Mouse (Mus musculus) forebrain, embryonic 15.5 days (tissue): ENCODE results near the gene Tex52. TPM values are rescaled to one million over a fixed set of nuclear protein-coding genes. Genes with fewer than 3 reads are reported as not detected.
A peak's percentile ranks its signal among the peaks of the same experiment; 100 is the strongest.

Experiments
- ATAC-seq: fragments of 200-750 bp; cut with Nextera tagmentation; replicated peaks from 2 replicates; pipeline ENCODE4 v1.8.0; 2017; ENCODE audit warnings: mild to moderate bottlenecking, moderate TSS enrichment, moderate library complexity
- H3K27ac ChIP-seq: fragments of 300-500 bp; sonication (generic); replicated peaks from 2 replicates; pipeline ENCODE4 v1.5.1; 2015; ENCODE audit warnings: mild to moderate bottlenecking, inconsistent platforms
- H3K27me3 ChIP-seq: fragments of 300-500 bp; sonication (generic); 2 replicates; pipeline ENCODE4 v1.6.1; 2015; ENCODE audit warnings: inconsistent platforms
- H3K36me3 ChIP-seq: fragments of 300-500 bp; sonication (generic); 2 replicates; pipeline ENCODE4 v1.6.1; 2015; ENCODE audit warnings: mild to moderate bottlenecking, inconsistent platforms
- H3K4me1 ChIP-seq: fragments of 300-500 bp; sonication (generic); 2 replicates; pipeline ENCODE4 v1.6.1; 2015; ENCODE audit warnings: inconsistent platforms
- H3K4me2 ChIP-seq: fragments of 300-500 bp; sonication (generic); replicated peaks from 2 replicates; pipeline ENCODE4 v1.6.1; 2015; ENCODE audit warnings: mild to moderate bottlenecking, inconsistent platforms
- H3K4me3 ChIP-seq: fragments of 300-500 bp; sonication (generic); 2 replicates; pipeline ENCODE4 v1.5.1; 2015; ENCODE audit warnings: mild to moderate bottlenecking, inconsistent platforms
- H3K9ac ChIP-seq: fragments of 300-500 bp; sonication (generic); replicated peaks from 2 replicates; pipeline ENCODE4 v1.6.1; 2015; ENCODE audit warnings: mild to moderate bottlenecking, inconsistent platforms
- H3K9me3 ChIP-seq: fragments of 300-500 bp; sonication (generic); 2 replicates; pipeline ENCODE4 v1.6.1; 2016; ENCODE audit warnings: inconsistent platforms
- WGBS: fragments of 180-500 bp; shearing (Covaris S2); methylation state at CpG from one replicate; pipeline ENCODE4 v1.1.7; 2015; ENCODE audit warnings: mixed read lengths; 5-methylcytosine and 5-hydroxymethylcytosine counted together
- polyA plus RNA-seq: library from polyadenylated mRNA; unstranded; fragments of >200 nt; fragmentation: Nextera tagmentation; extraction: Ambion mirVana; gene quantifications from 2 replicates; pipeline ENCODE4 v1.2.1, GENCODE M21; 2015

Gene Tex52
- polyA plus RNA-seq, 1 experiment from 2014 or later = 0.43 TPM

GRCm38 (mm10) chr6:128421036-128421435 lies 45.8 kb downstream of the Tex52 start:
- Histone ChIP-seq H3K27me3 (no peaks in the 10 kb centered on the region), H3K4me2 (no peak overlapping the region), H3K27ac (no peak overlapping the region), H3K9ac (no peak overlapping the region), H3K4me3 (no peak overlapping the region), H3K4me1 (peaks cover 7% of the 10 kb centered on the region), H3K9me3 (no peaks in the 10 kb centered on the region), H3K36me3 (no peaks in the 10 kb centered on the region)
- 94% methylated on average over 2 of the region's 2 CpGs for WGBS
- no peak for ATAC-seq

- WGBS = 93% methylated on average over 3 of the region's 3 CpGs
- no peak overlapping the region for H3K4me3 ChIP-seq
- no peak overlapping the region for H3K9ac ChIP-seq
- no peak for ATAC-seq
- H3K4me1 ChIP-seq = peaks cover 7% of the 10 kb centered on the region
- H3K4me2 ChIP-seq = no peak overlapping the region
- no peaks in the 10 kb centered on the region for H3K27me3 ChIP-seq
- no peaks in the 10 kb centered on the region for H3K36me3 ChIP-seq
- no peak overlapping the region for H3K27ac ChIP-seq
- H3K9me3 ChIP-seq = no peaks in the 10 kb centered on the region
These were observed 46.2 kb downstream of the Tex52 start for GRCm38 (mm10) chr6:128421480-128421879.

- peak overlapping the region; percentile 67 for H3K4me2 ChIP-seq
- H3K27me3 ChIP-seq = no peaks in the 10 kb centered on the region
- peaks cover 7% of the 10 kb centered on the region for H3K4me1 ChIP-seq
- peak overlapping the region; percentile 63 for H3K4me3 ChIP-seq
- H3K9ac ChIP-seq = peak overlapping the region; percentile 72
- peak overlapping the region; percentile 96 for H3K27ac ChIP-seq
- WGBS = 49% methylated on average over 16 of the region's 16 CpGs
- peak; percentile 44 for ATAC-seq
- H3K36me3 ChIP-seq = peaks cover 8% of the 10 kb centered on the region
- H3K9me3 ChIP-seq = no peaks in the 10 kb centered on the region
These were observed 48.4 kb downstream of the Tex52 start for GRCm38 (mm10) chr6:128423496-128424268.

GRCm38 (mm10) chr6:128424269-128425019 lies 49.2 kb downstream of the Tex52 start, which contains the start of gene Itfg2:
Gene Itfg2, minus strand, starts transcription at chr6:128424931.
- Histone ChIP-seq H3K27me3 (no peaks in the 10 kb centered on the region), H3K4me3 (peak within 1 kb of the TSS; percentile 63), H3K36me3 (peaks cover 15% of the 10 kb centered on the region), H3K9me3 (no peaks in the 10 kb centered on the region), H3K27ac (peak within 1 kb of the TSS; percentile 96), H3K9ac (peak within 1 kb of the TSS; percentile 72), H3K4me2 (peak within 1 kb of the TSS; percentile 67), H3K4me1 (peaks cover 7% of the 10 kb centered on the region)
- under 1% methylated on average over 42 of the region's 42 CpGs for WGBS
- ATAC-seq = peak; percentile 95

GRCm38 (mm10) chr6:128425046-128425445 lies 49.8 kb downstream of the Tex52 start:
- Histone ChIP-seq H3K36me3 (peaks cover 21% of the 10 kb centered on the region), H3K4me3 (peak overlapping the region; percentile 63), H3K4me1 (peaks cover 7% of the 10 kb centered on the region), H3K9ac (peak overlapping the region; percentile 72), H3K27me3 (no peaks in the 10 kb centered on the region), H3K27ac (peak overlapping the region; percentile 96), H3K9me3 (no peaks in the 10 kb centered on the region), H3K4me2 (peak overlapping the region; percentile 67)
- peak; percentile 2; the same call in 1 of the 2 replicates for ATAC-seq
- WGBS = 19% methylated on average over 9 of the region's 9 CpGs

- Histone ChIP-seq H3K9me3 (no peaks in the 10 kb centered on the region), H3K4me1 (peaks cover 7% of the 10 kb centered on the region), H3K36me3 (peaks cover 44% of the 10 kb centered on the region), H3K27ac (no peak overlapping the region), H3K9ac (no peak overlapping the region), H3K4me3 (no peak overlapping the region), H3K27me3 (no peaks in the 10 kb centered on the region), H3K4me2 (no peak overlapping the region)
- 92% methylated on average over 5 of the region's 5 CpGs for WGBS
- no peak for ATAC-seq
These were observed 52.3 kb downstream of the Tex52 start for GRCm38 (mm10) chr6:128427571-128427970.

- Histone ChIP-seq H3K36me3 (peaks cover 61% of the 10 kb centered on the region), H3K27ac (no peak overlapping the region), H3K4me3 (no peak overlapping the region), H3K27me3 (no peaks in the 10 kb centered on the region), H3K4me2 (no peak overlapping the region), H3K9ac (no peak overlapping the region), H3K4me1 (peaks cover 4% of the 10 kb centered on the region), H3K9me3 (no peaks in the 10 kb centered on the region)
- ATAC-seq = no peak
- 100% methylated on average over 2 of the region's 2 CpGs for WGBS
These were observed 54.0 kb downstream of the Tex52 start for GRCm38 (mm10) chr6:128429300-128429699.

- Histone ChIP-seq H3K9ac (no peak overlapping the region), H3K9me3 (no peaks in the 10 kb centered on the region), H3K27ac (no peak overlapping the region), H3K4me2 (no peak overlapping the region), H3K4me3 (no peak overlapping the region), H3K36me3 (peaks cover 67% of the 10 kb centered on the region), H3K4me1 (peaks cover 4% of the 10 kb centered on the region), H3K27me3 (no peaks in the 10 kb centered on the region)
- ATAC-seq = no peak
- 96% methylated on average over 6 of the region's 6 CpGs for WGBS
These were observed 54.6 kb downstream of the Tex52 start for GRCm38 (mm10) chr6:128429826-128430225.

GRCm38 (mm10) chr6:128432356-128432915 lies 57.2 kb downstream of the Tex52 start:
- ATAC-seq = no peak
- Histone ChIP-seq H3K36me3 (peaks cover 78% of the 10 kb centered on the region), H3K4me2 (no peak overlapping the region), H3K27me3 (no peaks in the 10 kb centered on the region), H3K4me3 (no peak overlapping the region), H3K27ac (no peak overlapping the region), H3K4me1 (peaks cover 12% of the 10 kb centered on the region), H3K9me3 (no peaks in the 10 kb centered on the region), H3K9ac (no peak overlapping the region)
- 67% methylated on average over 13 of the region's 13 CpGs for WGBS

- no peak for ATAC-seq
- no peak overlapping the region for H3K4me2 ChIP-seq
- no peak overlapping the region for H3K4me3 ChIP-seq
- H3K9ac ChIP-seq = no peak overlapping the region
- no peak overlapping the region for H3K27ac ChIP-seq
- no peaks in the 10 kb centered on the region for H3K9me3 ChIP-seq
- WGBS = 94% methylated on average over 13 of the region's 13 CpGs
- H3K27me3 ChIP-seq = no peaks in the 10 kb centered on the region
- H3K4me1 ChIP-seq = peaks cover 12% of the 10 kb centered on the region
- peaks cover 72% of the 10 kb centered on the region for H3K36me3 ChIP-seq
These were observed 58.3 kb downstream of the Tex52 start for GRCm38 (mm10) chr6:128433566-128433965.
